ENCODE assay signal across 16 mouse cellular contexts in genomic region chr11:98983551-98983950, GRCm38 (mm10). TPM values are rescaled to one million over a fixed set of nuclear protein-coding genes. Genes with fewer than 3 reads are reported as not detected.
DNase-seq lines count a peak whose midpoint lies in the region; ATAC-seq and TF ChIP-seq lines count a peak whose summit lies in the region.
"Had no signal": no experiment of that assay in that cellular context is flagged by ENCODE, and none has a peak within 500 bp of the region (broad histone marks: within the 10 kb centered on the region; RNA-seq: fewer than 3 reads in every experiment).

No protein-coding gene starts in this region.

- no peaks in the 10 kb centered on the region for H3K27me3 ChIP-seq in forebrain, postnatal 0 days (ENCODE audit: insufficient read depth, low read length)
- peaks cover 62% of the 10 kb centered on the region for H3K27me3 ChIP-seq in forebrain, embryonic 10.5 days (ENCODE audit: poor library complexity, severe bottlenecking)
- peaks cover 26% of the 10 kb centered on the region for H3K27me3 ChIP-seq in hindbrain, embryonic 12.5 days
- H3K27me3 ChIP-seq in midbrain, embryonic 13.5 days: peaks cover 39% of the 10 kb centered on the region

- peak overlapping the region; percentile 72 for H3K4me2 ChIP-seq in forebrain, postnatal 0 days (ENCODE audit: low read depth)
- peak overlapping the region; percentile 91; the same call in 1 of the 2 replicates for H3K4me2 ChIP-seq in hindbrain, embryonic 12.5 days (replicated peaks)
- H3K4me2 ChIP-seq in midbrain, embryonic 13.5 days (replicated peaks): peak overlapping the region; percentile 87

- TF ChIP-seq CTCF in forebrain, postnatal 0 days (IDR thresholded peaks at IDR 0.05; ENCODE audit: low read depth): no peak

- H3K27ac ChIP-seq in forebrain, postnatal 0 days (ENCODE audit: low read depth, low read length): no peak overlapping the region
- no peak overlapping the region for H3K27ac ChIP-seq in forebrain, embryonic 10.5 days
- H3K27ac ChIP-seq in hindbrain, embryonic 12.5 days: no peak overlapping the region
- no peak overlapping the region for H3K27ac ChIP-seq in midbrain, embryonic 13.5 days
- H3K27ac ChIP-seq: midbrain, embryonic 12.5 days had no signal

- no peaks in the 10 kb centered on the region for H3K36me3 ChIP-seq in forebrain, postnatal 0 days (ENCODE audit: insufficient read depth)
- peaks cover 8% of the 10 kb centered on the region for H3K36me3 ChIP-seq in forebrain, embryonic 10.5 days (replicated peaks)
- no peaks in the 10 kb centered on the region for H3K36me3 ChIP-seq in hindbrain, embryonic 12.5 days
- no peaks in the 10 kb centered on the region for H3K36me3 ChIP-seq in midbrain, embryonic 13.5 days
- H3K36me3 ChIP-seq: midbrain, embryonic 12.5 days had no signal

- no peaks in the 10 kb centered on the region; the same call in 1 of the 2 replicates for H3K4me1 ChIP-seq in forebrain, postnatal 0 days (ENCODE audit: insufficient read depth)
- peaks cover 22% of the 10 kb centered on the region for H3K4me1 ChIP-seq in forebrain, embryonic 10.5 days
- peaks cover 18% of the 10 kb centered on the region for H3K4me1 ChIP-seq in hindbrain, embryonic 12.5 days
- peaks cover 20% of the 10 kb centered on the region for H3K4me1 ChIP-seq in midbrain, embryonic 13.5 days (replicated peaks)

- peak overlapping the region; percentile 69; the same call in 1 of the 2 replicates for H3K4me3 ChIP-seq in forebrain, postnatal 0 days (ENCODE audit: low read depth, low read length)
- H3K4me3 ChIP-seq in forebrain, embryonic 10.5 days: no peak overlapping the region
- no peak overlapping the region for H3K4me3 ChIP-seq in hindbrain, embryonic 12.5 days
- 0 out of 2 replicates have a peak overlapping the region, but pooled peaks have one; percentile 6 for H3K4me3 ChIP-seq in midbrain, embryonic 13.5 days (replicated peaks)

- no peaks in the 10 kb centered on the region for H3K9me3 ChIP-seq in forebrain, postnatal 0 days (ENCODE audit: low read length)
- no peaks in the 10 kb centered on the region for H3K9me3 ChIP-seq in forebrain, embryonic 10.5 days
- H3K9me3 ChIP-seq in hindbrain, embryonic 12.5 days (replicated peaks): no peaks in the 10 kb centered on the region
- no peaks in the 10 kb centered on the region for H3K9me3 ChIP-seq in midbrain, embryonic 13.5 days
- H3K9me3 ChIP-seq: midbrain, embryonic 12.5 days had no signal

- WGBS in forebrain, postnatal 0 days: 51% methylated on average over 8 of the region's 8 CpGs
- WGBS in forebrain, embryonic 10.5 days: 56% methylated on average over 8 of the region's 8 CpGs
- WGBS in hindbrain, embryonic 12.5 days: 44% methylated on average over 8 of the region's 8 CpGs
- 41% methylated on average over 8 of the region's 8 CpGs for WGBS in midbrain, embryonic 13.5 days

- no peak for DNase-seq in forebrain, postnatal 0 days
- no peak for DNase-seq in forebrain, embryonic 10.5 days (ENCODE audit: extremely low spot score, low spot score)
- peak; percentile 29 for DNase-seq in kidney, postnatal 10 days
- DNase-seq in kidney, postnatal 25 days: no peak
- DNase-seq: embryo, embryonic 11 days; gastrocnemius, postnatal 10 days; layer of hippocampus, adult 9-11 months; left cerebral cortex, postnatal 4 days; liver, postnatal 0 days had no signal

- ATAC-seq in forebrain, postnatal 0 days: no peak
- no peak for ATAC-seq in hindbrain, embryonic 12.5 days (ENCODE audit: low FRiP score)
- no peak for ATAC-seq in midbrain, embryonic 13.5 days
- no peak for ATAC-seq in activated CD4-positive, CD25-positive, alpha-beta regulatory T cell, adult 4 months
- no peak for ATAC-seq in erythroblast, adult 5-6 weeks (replicated peaks; ENCODE audit: low FRiP score, poor library complexity, severe bottlenecking)
- ATAC-seq: intestine, postnatal 0 days; liver, postnatal 0 days had no signal

- H3K9ac ChIP-seq in forebrain, postnatal 0 days: no peak overlapping the region
- H3K9ac ChIP-seq in hindbrain, embryonic 12.5 days: peak overlapping the region; percentile 82; the same call in 1 of the 2 replicates
- no peak overlapping the region for H3K9ac ChIP-seq in midbrain, embryonic 13.5 days (replicated peaks)
- H3K9ac ChIP-seq: liver, postnatal 0 days had no signal

RNA-seq across cellular contexts. Expression of gene Gjd3, which starts 0.7 kb away (rescaled TPM):
- total RNA-seq in forebrain, postnatal 0 days (2014; rRNA removed): 1.2 and 1.4 TPM in 2 replicates
- polyA plus RNA-seq in forebrain, postnatal 0 days (2015; fragmentation: Nextera tagmentation; extraction: Ambion mirVana): 2.0 and 2.7 TPM in 2 replicates
- polyA plus RNA-seq in forebrain, embryonic 10.5 days (2016; fragmentation: Nextera tagmentation; extraction: Ambion mirVana): 0.20 and 0.24 TPM in 2 replicates
- polyA plus RNA-seq in hindbrain, embryonic 12.5 days (2016; fragmentation: Nextera tagmentation; extraction: Ambion mirVana): 0.88 and 1.1 TPM in 2 replicates
- polyA plus RNA-seq in midbrain, embryonic 13.5 days (2015; fragmentation: Nextera tagmentation; extraction: Ambion mirVana): 0.58 and 0.99 TPM in 2 replicates
- polyA plus RNA-seq in activated CD4-positive, CD25-positive, alpha-beta regulatory T cell, adult 4 months (2017; shearing (Covaris generic)): under 1 TPM in 1 of 2 experiments, not detected in 1; 0.41 TPM
- not detected in 2 replicates for total RNA-seq in erythroblast, adult 5-6 weeks (2015; ENCODE audit: low replicate concordance)
- total RNA-seq in erythroblast, adult 5-6 weeks (2017; ENCODE audit: low replicate concordance): not detected in 2 replicates
- total RNA-seq: adrenal gland, adult 18-20 months; gastrocnemius, postnatal 10 days had no signal
- polyA plus RNA-seq: liver, postnatal 0 days had no signal

RNA-seq across cellular contexts. Expression of gene Top2a, which starts 40.4 kb away (rescaled TPM):
- total RNA-seq in forebrain, postnatal 0 days (2014; rRNA removed): 30.2 and 40.7 TPM in 2 replicates
- polyA plus RNA-seq in forebrain, postnatal 0 days (2015; fragmentation: Nextera tagmentation; extraction: Ambion mirVana): 18.1 and 19.7 TPM in 2 replicates
- polyA plus RNA-seq in forebrain, embryonic 10.5 days (2016; fragmentation: Nextera tagmentation; extraction: Ambion mirVana): 366 and 373 TPM in 2 replicates
- 195 and 199 TPM in 2 replicates for polyA plus RNA-seq in hindbrain, embryonic 12.5 days (2016; fragmentation: Nextera tagmentation; extraction: Ambion mirVana)
- polyA plus RNA-seq in midbrain, embryonic 13.5 days (2015; fragmentation: Nextera tagmentation; extraction: Ambion mirVana): 118 and 125 TPM in 2 replicates
- polyA plus RNA-seq in activated CD4-positive, CD25-positive, alpha-beta regulatory T cell, adult 4 months (2017; shearing (Covaris generic)): 100 to 1,000 TPM; 118 to 121 TPM
- 132 and 152 TPM in 2 replicates for total RNA-seq in erythroblast, adult 5-6 weeks (2015; ENCODE audit: low replicate concordance)
- total RNA-seq in erythroblast, adult 5-6 weeks (2017; ENCODE audit: low replicate concordance): 334 and 394 TPM in 2 replicates

RNA-seq across cellular contexts. Expression of gene Rara, which starts 55.9 kb away (rescaled TPM):
- 11.6 and 15.2 TPM in 2 replicates for total RNA-seq in forebrain, postnatal 0 days (2014; rRNA removed)
- polyA plus RNA-seq in forebrain, postnatal 0 days (2015; fragmentation: Nextera tagmentation; extraction: Ambion mirVana): 9.5 and 10.7 TPM in 2 replicates
- polyA plus RNA-seq in forebrain, embryonic 10.5 days (2016; fragmentation: Nextera tagmentation; extraction: Ambion mirVana): 16.9 and 19.3 TPM in 2 replicates
- 38.6 and 46.9 TPM in 2 replicates for polyA plus RNA-seq in hindbrain, embryonic 12.5 days (2016; fragmentation: Nextera tagmentation; extraction: Ambion mirVana)
- 7.5 and 9.1 TPM in 2 replicates for polyA plus RNA-seq in midbrain, embryonic 13.5 days (2015; fragmentation: Nextera tagmentation; extraction: Ambion mirVana)
- 10 to 100 TPM in 1 of 2 experiments, 1 to 10 TPM in 1; 9.0 to 13.7 TPM for polyA plus RNA-seq in activated CD4-positive, CD25-positive, alpha-beta regulatory T cell, adult 4 months (2017; shearing (Covaris generic))
- total RNA-seq in erythroblast, adult 5-6 weeks (2015; ENCODE audit: low replicate concordance): 13.1 and 13.2 TPM in 2 replicates
- 2.8 TPM in 2 replicates for total RNA-seq in erythroblast, adult 5-6 weeks (2017; ENCODE audit: low replicate concordance)

RNA-seq across cellular contexts. Expression of gene Igfbp4, which starts 57.5 kb away (rescaled TPM):
- total RNA-seq in forebrain, postnatal 0 days (2014; rRNA removed): 99.0 and 102 TPM in 2 replicates
- 128 and 142 TPM in 2 replicates for polyA plus RNA-seq in forebrain, postnatal 0 days (2015; fragmentation: Nextera tagmentation; extraction: Ambion mirVana)
- 364 and 368 TPM in 2 replicates for polyA plus RNA-seq in forebrain, embryonic 10.5 days (2016; fragmentation: Nextera tagmentation; extraction: Ambion mirVana)
- 428 and 445 TPM in 2 replicates for polyA plus RNA-seq in hindbrain, embryonic 12.5 days (2016; fragmentation: Nextera tagmentation; extraction: Ambion mirVana)
- polyA plus RNA-seq in midbrain, embryonic 13.5 days (2015; fragmentation: Nextera tagmentation; extraction: Ambion mirVana): 120 and 125 TPM in 2 replicates
- polyA plus RNA-seq in activated CD4-positive, CD25-positive, alpha-beta regulatory T cell, adult 4 months (2017; shearing (Covaris generic)): 10 to 100 TPM; 33.7 to 43.6 TPM
- 10.8 and 29.7 TPM in 2 replicates for total RNA-seq in erythroblast, adult 5-6 weeks (2015; ENCODE audit: low replicate concordance)
- total RNA-seq in erythroblast, adult 5-6 weeks (2017; ENCODE audit: low replicate concordance): 26.1 and 41.5 TPM in 2 replicates

Comparison
In these comparisons a context has a peak if more than half of its experiments do, and no peak if none do; other contexts are left out.
1. H3K4me3 ChIP-seq: peak in forebrain, postnatal 0 days (single experiment) and midbrain, embryonic 13.5 days (single experiment); none in forebrain, embryonic 10.5 days (single experiment) and hindbrain, embryonic 12.5 days (single experiment).
2. Peak in every context shown above with its lines, with median percentiles within 50 percentile points of each other: H3K4me2 ChIP-seq.